Mouse (Mus musculus) lung, postnatal 0 days (tissue): Measurements from ENCODE around the gene Snrpd3. TPM values are rescaled to one million over a fixed set of nuclear protein-coding genes. Genes with fewer than 3 reads are reported as not detected.

Experiments used
- ATAC-seq: fragments of 200-750 bp; cut with Nextera tagmentation; 2 replicates; pipeline ENCODE4 v1.8.0; 2017; ENCODE audit warnings: moderate library complexity
- DNase-seq: peaks from one replicate; pipeline ENCODE4 v3.0.0-alpha.2; 2016; ENCODE audit warnings: low spot score
- H3K27ac ChIP-seq: fragments of 300-500 bp; sonication (generic); 2 replicates; pipeline ENCODE4 v1.5.1; 2014; ENCODE audit warnings: antibody characterized with exemption, mild to moderate bottlenecking, low read length, mixed read lengths
- H3K27me3 ChIP-seq: fragments of 300-500 bp; sonication (generic); replicated peaks from 2 replicates; pipeline ENCODE4 v1.6.1; 2014; ENCODE audit warnings: low read length, mixed read lengths; ENCODE audit not compliant: insufficient read depth
- H3K36me3 ChIP-seq: fragments of 300-500 bp; sonication (generic); 2 replicates; pipeline ENCODE4 v1.6.1; 2014; ENCODE audit warnings: low read length, mixed read lengths; ENCODE audit not compliant: insufficient read depth
- H3K4me1 ChIP-seq: fragments of 300-500 bp; sonication (generic); 2 replicates; pipeline ENCODE4 v1.6.1; 2014; ENCODE audit warnings: antibody characterized with exemption, low read depth, low read length, mixed read lengths; ENCODE audit not compliant: insufficient read depth
- H3K4me2 ChIP-seq: fragments of 300-500 bp; sonication (generic); replicated peaks from 2 replicates; pipeline ENCODE4 v1.6.1; 2014; ENCODE audit warnings: low read depth, mild to moderate bottlenecking, low read length, moderate library complexity, mixed read lengths
- H3K4me3 ChIP-seq: fragments of 300-500 bp; sonication (generic); 2 replicates; pipeline ENCODE4 v1.5.1; 2014; ENCODE audit warnings: low read depth, low read length
- H3K9ac ChIP-seq: fragments of 300-500 bp; sonication (generic); replicated peaks from 2 replicates; pipeline ENCODE4 v1.6.1; 2014; ENCODE audit warnings: low read depth, mild to moderate bottlenecking
- H3K9me3 ChIP-seq: fragments of 300-500 bp; sonication (generic); 2 replicates; pipeline ENCODE4 v1.6.1; 2016; ENCODE audit warnings: low read length, mixed read lengths
- CTCF ChIP-seq: IDR thresholded peaks from 2 replicates; pipeline ENCODE4 v1.5.1; 2016; ENCODE audit warnings: antibody characterized with exemption, mild to moderate bottlenecking
- EP300 ChIP-seq: IDR thresholded peaks from 2 replicates; pipeline ENCODE4 v1.6.1; 2016; ENCODE audit warnings: antibody characterized with exemption, mild to moderate bottlenecking, control low read depth
- WGBS: fragments of 180-500 bp; shearing (Covaris S2); extraction: QIAGEN DNeasy Blood & Tissue Kit; methylation state at CpG from one replicate; pipeline ENCODE4 v1.1.7; 2014; 5-methylcytosine and 5-hydroxymethylcytosine counted together
- polyA plus RNA-seq: library from polyadenylated mRNA; unstranded; fragments of >200 nt; fragmentation: Nextera tagmentation; extraction: Ambion mirVana; gene quantifications from 2 replicates; pipeline ENCODE4 v1.2.1, GENCODE M21; 2015

Snrpd3 gene
- polyA plus RNA-seq, 1 experiment from 2014 or later = 61.6 TPM

- Histone ChIP-seq H3K9me3 (no peaks in the 10 kb centered on the region), H3K4me1 (peaks cover 3% of the 10 kb centered on the region; the same call in 1 of the 2 replicates), H3K27me3 (no peaks in the 10 kb centered on the region), H3K27ac (no peak overlapping the region), H3K36me3 (no peaks in the 10 kb centered on the region), H3K4me2 (no peak overlapping the region), H3K4me3 (no peak overlapping the region), H3K9ac (no peak overlapping the region)
- ATAC-seq (no peak), DNase-seq (peak; percentile 59)
- WGBS = 77% methylated on average over 4 of the region's 4 CpGs
- TF ChIP-seq EP300 (no peak), CTCF (no peak)
Observed at GRCm38 (mm10) chr10:75481703-75482102, 35.6 kb upstream of the Snrpd3 start.

GRCm38 (mm10) chr10:75482271-75482670 is 35.1 kb upstream of the Snrpd3 start:
- WGBS = 75% methylated on average over 5 of the region's 5 CpGs
- Histone ChIP-seq H3K27me3 (no peaks in the 10 kb centered on the region), H3K27ac (no peak overlapping the region), H3K9me3 (no peaks in the 10 kb centered on the region), H3K4me3 (no peak overlapping the region), H3K36me3 (no peaks in the 10 kb centered on the region), H3K9ac (no peak overlapping the region), H3K4me2 (no peak overlapping the region), H3K4me1 (peaks cover 3% of the 10 kb centered on the region; the same call in 1 of the 2 replicates)
- TF ChIP-seq EP300 = no peak
- TF ChIP-seq CTCF = no peak
- ATAC-seq (no peak), DNase-seq (no peak)

GRCm38 (mm10) chr10:75482919-75483483 is 34.4 kb upstream of the Snrpd3 start:
- Histone ChIP-seq H3K36me3 (no peaks in the 10 kb centered on the region), H3K4me1 (peaks cover 3% of the 10 kb centered on the region; the same call in 1 of the 2 replicates), H3K4me3 (no peak overlapping the region), H3K27me3 (no peaks in the 10 kb centered on the region), H3K9ac (no peak overlapping the region), H3K4me2 (no peak overlapping the region), H3K9me3 (no peaks in the 10 kb centered on the region), H3K27ac (no peak overlapping the region)
- ATAC-seq (no peak), DNase-seq (no peak)
- TF ChIP-seq CTCF (no peak), EP300 (no peak)
- WGBS = 90% methylated on average over 11 of the region's 11 CpGs

GRCm38 (mm10) chr10:75484066-75484465 is 33.3 kb upstream of the Snrpd3 start:
- DNase-seq (no peak), ATAC-seq (no peak)
- H3K4me2 ChIP-seq = no peak overlapping the region
- peaks cover 3% of the 10 kb centered on the region; the same call in 1 of the 2 replicates for H3K4me1 ChIP-seq
- WGBS = 89% methylated on average over 6 of the region's 6 CpGs
- H3K36me3 ChIP-seq = no peaks in the 10 kb centered on the region
- TF ChIP-seq EP300 (no peak), CTCF (no peak)
- H3K9me3 ChIP-seq = no peaks in the 10 kb centered on the region
- H3K27ac ChIP-seq = no peak overlapping the region
- no peak overlapping the region for H3K4me3 ChIP-seq
- no peak overlapping the region for H3K9ac ChIP-seq
- H3K27me3 ChIP-seq = no peaks in the 10 kb centered on the region

- DNase-seq = no peak
- Histone ChIP-seq H3K4me1 (peaks cover 3% of the 10 kb centered on the region; the same call in 1 of the 2 replicates), H3K9ac (no peak overlapping the region), H3K4me2 (no peak overlapping the region), H3K27ac (no peak overlapping the region), H3K4me3 (no peak overlapping the region), H3K36me3 (no peaks in the 10 kb centered on the region), H3K9me3 (no peaks in the 10 kb centered on the region), H3K27me3 (no peaks in the 10 kb centered on the region)
- WGBS = 54% methylated on average over 6 of the region's 6 CpGs
- no peak for ATAC-seq
- TF ChIP-seq EP300 (no peak), CTCF (no peak)
Observed at GRCm38 (mm10) chr10:75484767-75485166, 32.6 kb upstream of the Snrpd3 start.

- peak; percentile 59 for ATAC-seq
- DNase-seq = peak; percentile 86
Observed at GRCm38 (mm10) chr10:75486086-75486979, 31.0 kb upstream of the Snrpd3 start.

More at GRCm38 (mm10) chr10:75486086-75486979, 31.0 kb upstream of the Snrpd3 start:
- Histone ChIP-seq H3K9ac (no peak overlapping the region), H3K4me1 (peaks cover 3% of the 10 kb centered on the region; the same call in 1 of the 2 replicates), H3K36me3 (no peaks in the 10 kb centered on the region), H3K4me2 (no peak overlapping the region), H3K27me3 (no peaks in the 10 kb centered on the region), H3K4me3 (no peak overlapping the region), H3K9me3 (no peaks in the 10 kb centered on the region), H3K27ac (no peak overlapping the region)
- TF ChIP-seq EP300 (no peak), CTCF (peak; percentile 95)
- 48% methylated on average over 9 of the region's 9 CpGs for whole genome bisulfite sequencing
